ENCODE assay signal across 10 mouse cellular contexts in genomic region chr8:4205246-4206123, GRCm38 (mm10). TPM values are rescaled to one million over a fixed set of nuclear protein-coding genes. Genes with fewer than 3 reads are reported as not detected.
DNase-seq lines count a peak whose midpoint lies in the region; ATAC-seq and TF ChIP-seq lines count a peak whose summit lies in the region.
"Had no signal": no experiment of that assay in that cellular context is flagged by ENCODE, and none has a peak within 500 bp of the region (broad histone marks: within the 10 kb centered on the region; RNA-seq: fewer than 3 reads in every experiment).

No protein-coding gene starts in this region.

- peaks cover 11% of the 10 kb centered on the region; the same call in 1 of the 2 replicates for H3K4me1 ChIP-seq in kidney, embryonic 16.5 days (ENCODE audit: insufficient read depth, low read length)
- H3K4me1 ChIP-seq in cortical plate, adult 2 months (ENCODE audit: control insufficient read depth, insufficient read depth, low read length) = no peaks in the 10 kb centered on the region
- peaks cover 33% of the 10 kb centered on the region for H3K4me1 ChIP-seq in hindbrain, embryonic 13.5 days (replicated peaks)
- peaks cover 36% of the 10 kb centered on the region for H3K4me1 ChIP-seq in midbrain, embryonic 13.5 days (replicated peaks)

- H3K27me3 ChIP-seq in kidney, embryonic 16.5 days (ENCODE audit: insufficient read depth, low read length) = peaks cover 14% of the 10 kb centered on the region
- H3K27me3 ChIP-seq in hindbrain, embryonic 13.5 days = peaks cover 48% of the 10 kb centered on the region
- peaks cover 41% of the 10 kb centered on the region for H3K27me3 ChIP-seq in midbrain, embryonic 13.5 days

- H3K9me3 ChIP-seq in kidney, embryonic 16.5 days (ENCODE audit: low read length) = peaks cover 6% of the 10 kb centered on the region; the same call in 1 of the 2 replicates
- H3K9me3 ChIP-seq in hindbrain, embryonic 13.5 days = no peaks in the 10 kb centered on the region
- no peaks in the 10 kb centered on the region for H3K9me3 ChIP-seq in midbrain, embryonic 13.5 days

- H3K4me2 ChIP-seq in kidney, embryonic 16.5 days (replicated peaks; ENCODE audit: low read depth, low read length) = peak overlapping the region; percentile 43
- H3K4me2 ChIP-seq in hindbrain, embryonic 13.5 days = no peak overlapping the region
- no peak overlapping the region for H3K4me2 ChIP-seq in midbrain, embryonic 13.5 days (replicated peaks)

- no peak for DNase-seq in kidney, postnatal 36 days
- no peak for DNase-seq in cerebellum, postnatal 10 days
- no peak for DNase-seq in adrenal gland, adult 2 months
- no peak for DNase-seq in spleen, adult 12 weeks (ENCODE audit: low spot score)
- DNase-seq: gastrocnemius, postnatal 10 days; left cerebral cortex, postnatal 4 days had no signal

- no peak for TF ChIP-seq POLR2A in cortical plate, adult 2 months (IDR thresholded peaks at IDR 0.05; ENCODE audit: extremely low read depth, insufficient read depth, low read length)

- H3K4me3 ChIP-seq in kidney, embryonic 16.5 days (ENCODE audit: low read length) = peak overlapping the region; percentile 18
- no peak overlapping the region for H3K4me3 ChIP-seq in cortical plate, adult 2 months (ENCODE audit: insufficient read depth, low read length)
- no peak overlapping the region for H3K4me3 ChIP-seq in hindbrain, embryonic 13.5 days
- H3K4me3 ChIP-seq in midbrain, embryonic 13.5 days (replicated peaks) = no peak overlapping the region

- peaks cover 14% of the 10 kb centered on the region; the same call in 1 of the 2 replicates for H3K36me3 ChIP-seq in kidney, embryonic 16.5 days (ENCODE audit: insufficient read depth, low read length)
- H3K36me3 ChIP-seq in hindbrain, embryonic 13.5 days = peaks cover 96% of the 10 kb centered on the region
- peaks cover 97% of the 10 kb centered on the region for H3K36me3 ChIP-seq in midbrain, embryonic 13.5 days

- H3K9ac ChIP-seq in kidney, embryonic 16.5 days (replicated peaks; ENCODE audit: low read length) = peak overlapping the region; percentile 23
- H3K9ac ChIP-seq in hindbrain, embryonic 13.5 days = peak overlapping the region; percentile 43
- H3K9ac ChIP-seq in midbrain, embryonic 13.5 days (replicated peaks) = peak overlapping the region; percentile 48; the same call in 1 of the 2 replicates

- WGBS in kidney, embryonic 16.5 days = 24% methylated on average over 38 of the region's 38 CpGs
- 21% methylated on average over 38 of the region's 38 CpGs for WGBS in hindbrain, embryonic 13.5 days
- 18% methylated on average over 38 of the region's 38 CpGs for WGBS in midbrain, embryonic 13.5 days

- H3K27ac ChIP-seq in kidney, embryonic 16.5 days (ENCODE audit: low read length) = no peak overlapping the region
- 0 out of 2 replicates have a peak overlapping the region, but pooled peaks have one; percentile 17 for H3K27ac ChIP-seq in cortical plate, adult 2 months (ENCODE audit: insufficient read depth, low read length)
- no peak overlapping the region for H3K27ac ChIP-seq in hindbrain, embryonic 13.5 days
- H3K27ac ChIP-seq in midbrain, embryonic 13.5 days = no peak overlapping the region

- peak; percentile 17; the same call in 1 of the 2 replicates for ATAC-seq in kidney, embryonic 16.5 days (ENCODE audit: low FRiP score, low TSS enrichment)
- ATAC-seq in hindbrain, embryonic 13.5 days (ENCODE audit: low FRiP score) = no peak; the same call in 1 of the 2 replicates
- ATAC-seq in midbrain, embryonic 13.5 days = 0 out of 2 replicates have a peak, but pooled peaks have one; percentile 7

- no peak for TF ChIP-seq CTCF in cortical plate, adult 2 months (IDR thresholded peaks at IDR 0.05; ENCODE audit: extremely low read depth, insufficient read depth, low read length)

RNA-seq across cellular contexts. Expression of gene Prr36, which starts 11.8 kb away (rescaled TPM):
- 4.7 TPM in 2 replicates for polyA plus RNA-seq in kidney, embryonic 16.5 days (2015; fragmentation: Nextera tagmentation; extraction: Ambion mirVana)
- polyA plus RNA-seq in cortical plate, adult 2 months (2012; rRNA removed) = 16.7 and 18.6 TPM in 2 replicates
- polyA plus RNA-seq in hindbrain, embryonic 13.5 days (2015; fragmentation: Nextera tagmentation; extraction: Ambion mirVana) = 40.2 and 47.7 TPM in 2 replicates
- polyA plus RNA-seq in midbrain, embryonic 13.5 days (2015; fragmentation: Nextera tagmentation; extraction: Ambion mirVana) = 44.2 and 52.1 TPM in 2 replicates
- 1 to 10 TPM; 4.9 to 5.1 TPM for total RNA-seq in adrenal gland, adult 2 months (2021)
- 2.6 and 4.0 TPM in 2 replicates for polyA plus RNA-seq in adrenal gland, adult 2 months (2012; rRNA removed)

RNA-seq across cellular contexts. Expression of gene Lrrc8e, which starts 21.1 kb away (rescaled TPM):
- polyA plus RNA-seq in kidney, embryonic 16.5 days (2015; fragmentation: Nextera tagmentation; extraction: Ambion mirVana) = 1.4 and 1.6 TPM in 2 replicates
- polyA plus RNA-seq in cortical plate, adult 2 months (2012; rRNA removed) = 0.04 TPM in 1 of 2 replicates, not detected in the other
- not detected in 2 replicates for polyA plus RNA-seq in hindbrain, embryonic 13.5 days (2015; fragmentation: Nextera tagmentation; extraction: Ambion mirVana)
- 0.17 TPM in 1 of 2 replicates, not detected in the other for polyA plus RNA-seq in midbrain, embryonic 13.5 days (2015; fragmentation: Nextera tagmentation; extraction: Ambion mirVana)
- total RNA-seq in adrenal gland, adult 2 months (2021) = 10 to 100 TPM; 19.3 to 24.2 TPM
- polyA plus RNA-seq in adrenal gland, adult 2 months (2012; rRNA removed) = 8.4 and 14.3 TPM in 2 replicates
- total RNA-seq: left cerebral cortex, postnatal 4 days had no signal

RNA-seq across cellular contexts. Expression of gene Map2k7, which starts 33.1 kb away (rescaled TPM):
- 30.6 and 33.6 TPM in 2 replicates for polyA plus RNA-seq in kidney, embryonic 16.5 days (2015; fragmentation: Nextera tagmentation; extraction: Ambion mirVana)
- 60.4 and 60.6 TPM in 2 replicates for polyA plus RNA-seq in cortical plate, adult 2 months (2012; rRNA removed)
- 28.5 and 30.8 TPM in 2 replicates for polyA plus RNA-seq in hindbrain, embryonic 13.5 days (2015; fragmentation: Nextera tagmentation; extraction: Ambion mirVana)
- polyA plus RNA-seq in midbrain, embryonic 13.5 days (2015; fragmentation: Nextera tagmentation; extraction: Ambion mirVana) = 33.0 and 36.9 TPM in 2 replicates
- total RNA-seq in adrenal gland, adult 2 months (2021) = 10 to 100 TPM; 72.0 to 93.2 TPM
- polyA plus RNA-seq in adrenal gland, adult 2 months (2012; rRNA removed) = 81.3 and 90.6 TPM in 2 replicates

RNA-seq across cellular contexts. Expression of gene Gm49320, which starts 33.2 kb away (rescaled TPM):
- polyA plus RNA-seq in kidney, embryonic 16.5 days (2015; fragmentation: Nextera tagmentation; extraction: Ambion mirVana) = 1.2 and 1.3 TPM in 2 replicates
- 4.8 and 5.8 TPM in 2 replicates for polyA plus RNA-seq in cortical plate, adult 2 months (2012; rRNA removed)
- 1.00 and 1.7 TPM in 2 replicates for polyA plus RNA-seq in hindbrain, embryonic 13.5 days (2015; fragmentation: Nextera tagmentation; extraction: Ambion mirVana)
- 0.90 and 1.2 TPM in 2 replicates for polyA plus RNA-seq in midbrain, embryonic 13.5 days (2015; fragmentation: Nextera tagmentation; extraction: Ambion mirVana)
- total RNA-seq in adrenal gland, adult 2 months (2021) = 1 to 10 TPM; 1.0 to 1.2 TPM
- polyA plus RNA-seq in adrenal gland, adult 2 months (2012; rRNA removed) = 10.3 and 12.7 TPM in 2 replicates

RNA-seq across cellular contexts. Expression of gene Evi5l, which starts 39.1 kb away (rescaled TPM):
- polyA plus RNA-seq in kidney, embryonic 16.5 days (2015; fragmentation: Nextera tagmentation; extraction: Ambion mirVana) = 27.6 and 30.3 TPM in 2 replicates
- 74.9 and 75.3 TPM in 2 replicates for polyA plus RNA-seq in cortical plate, adult 2 months (2012; rRNA removed)
- polyA plus RNA-seq in hindbrain, embryonic 13.5 days (2015; fragmentation: Nextera tagmentation; extraction: Ambion mirVana) = 93.5 and 93.7 TPM in 2 replicates
- 91.4 and 92.5 TPM in 2 replicates for polyA plus RNA-seq in midbrain, embryonic 13.5 days (2015; fragmentation: Nextera tagmentation; extraction: Ambion mirVana)
- 10 to 100 TPM; 33.8 to 38.2 TPM for total RNA-seq in adrenal gland, adult 2 months (2021)
- polyA plus RNA-seq in adrenal gland, adult 2 months (2012; rRNA removed) = 25.2 and 33.8 TPM in 2 replicates
